Mouse (Mus musculus): ENCODE measurements around the gene Tpp1.

The Tpp1 gene

DNA sequence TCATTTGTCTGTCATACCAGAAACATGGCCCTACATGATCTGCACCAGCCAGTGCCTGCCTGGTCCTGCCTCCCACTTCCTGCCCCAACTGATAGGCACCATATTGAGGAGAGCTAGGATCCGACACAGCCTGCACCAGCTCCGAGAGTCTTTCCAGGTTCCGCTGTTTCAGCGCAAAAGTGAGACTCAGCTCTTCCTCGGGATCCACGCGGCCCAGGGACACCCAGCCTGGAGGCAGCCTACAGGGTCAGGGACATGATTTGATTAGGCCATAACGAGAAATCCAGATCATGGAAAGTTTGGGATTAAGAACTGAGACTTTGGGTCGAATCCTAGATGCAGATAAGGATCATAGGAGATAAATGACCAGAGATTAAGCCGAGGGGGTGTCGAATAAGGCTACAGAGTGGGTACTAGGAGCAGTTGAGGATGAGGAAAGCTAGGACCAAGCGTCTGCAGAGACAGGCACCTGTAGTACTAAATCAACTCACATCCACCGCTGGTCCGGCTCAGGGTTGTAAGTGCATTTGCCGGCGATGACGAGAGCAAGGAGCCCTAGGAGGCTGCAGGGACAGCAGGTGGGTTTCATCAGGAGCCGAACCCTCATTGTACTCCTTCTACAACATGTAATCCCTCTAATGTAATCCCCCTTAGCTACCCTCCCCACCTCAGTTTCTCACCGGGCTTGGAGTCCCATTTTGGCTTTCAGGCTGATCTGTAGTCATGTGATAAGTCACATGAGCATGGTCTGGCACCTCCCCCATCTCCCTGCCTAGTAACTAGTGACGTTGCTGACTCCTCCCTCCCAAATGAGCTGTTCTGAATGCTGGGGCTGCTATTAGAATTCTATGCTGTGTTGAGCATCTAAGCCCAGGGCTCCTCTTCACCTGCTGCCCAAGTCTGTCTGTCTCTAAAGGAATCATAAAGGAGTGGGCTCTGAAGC lies at the start of gene Tpp1:
Tpp1 (minus strand) TSS at position 745 of the 943 bp plus-strand sequence.
- DNase-seq (ENCODE audit: low spot score): peak; percentile 93

DNA sequence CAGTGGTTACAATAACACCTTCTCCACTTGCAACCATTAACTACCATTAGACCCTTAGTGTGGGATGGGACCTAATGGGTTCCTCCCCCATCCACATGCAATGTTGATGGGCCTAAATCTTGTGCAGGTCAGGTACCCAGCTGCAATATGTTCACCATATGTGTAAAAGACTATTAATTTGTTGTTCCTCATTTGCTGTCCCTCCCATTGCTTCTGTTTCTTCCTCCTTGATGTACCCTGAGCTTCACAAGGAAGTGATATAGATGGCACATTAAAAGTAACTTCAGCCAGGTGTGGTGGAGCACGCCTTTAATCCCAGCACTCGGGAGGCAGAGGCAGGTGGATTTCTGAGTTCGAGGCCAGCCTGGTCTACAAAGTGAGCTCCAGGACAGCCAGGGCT lies 44.9 kb upstream of the Tpp1 start:
- DNase-seq (ENCODE audit: low spot score): no peak

DNA sequence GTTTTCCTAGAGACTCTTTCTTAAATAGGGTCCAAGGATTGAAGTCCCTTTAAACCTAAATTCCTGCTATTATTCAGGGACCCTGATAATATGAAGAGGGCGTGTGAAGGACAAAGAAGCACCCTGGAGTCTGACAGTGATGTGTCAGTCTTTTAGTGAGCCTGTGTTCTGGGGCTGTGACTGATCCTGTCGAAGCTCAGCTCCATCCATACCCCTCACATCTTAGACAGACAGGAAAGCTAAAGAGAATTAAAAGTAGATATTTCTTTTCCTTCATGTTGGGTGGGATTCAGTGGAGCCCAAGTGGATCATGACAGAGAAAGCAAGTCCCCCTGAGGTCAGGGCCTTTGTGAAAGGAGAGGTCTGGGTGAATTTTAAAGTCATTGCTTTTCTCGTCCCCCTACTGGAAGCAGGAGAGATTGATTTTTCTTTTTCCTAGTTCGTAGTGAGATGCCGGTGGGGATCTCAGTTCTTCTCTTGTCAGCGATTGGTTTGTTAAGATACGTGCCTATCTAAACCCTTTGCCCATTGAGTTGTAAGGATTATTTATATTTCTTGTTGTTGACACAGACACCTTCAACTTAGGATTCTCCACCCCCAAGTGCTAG lies 43.8 kb upstream of the Tpp1 start:
- no peak for DNase-seq (ENCODE audit: low spot score)

DNA sequence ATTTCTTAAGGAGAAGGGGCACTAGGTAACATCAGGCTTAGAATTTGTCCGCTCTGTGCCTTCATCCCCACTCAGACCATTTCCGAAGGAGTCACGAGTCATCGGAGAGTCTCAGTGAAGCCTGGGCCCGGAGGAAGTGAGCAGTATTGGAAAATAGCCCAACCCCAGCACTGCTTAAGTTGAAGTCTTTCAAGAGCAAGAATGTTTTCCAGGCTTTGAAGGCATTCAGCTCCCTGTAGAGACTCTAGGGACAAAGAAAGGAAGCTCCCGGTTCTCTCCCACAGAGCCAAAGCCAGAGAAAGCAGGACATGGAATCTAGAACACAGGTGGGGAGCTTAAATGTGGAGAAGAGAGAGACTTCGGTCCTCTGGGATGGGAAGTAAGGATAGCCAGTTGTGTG lies 41.7 kb upstream of the Tpp1 start:
- no peak for DNase-seq (ENCODE audit: low spot score)

DNA sequence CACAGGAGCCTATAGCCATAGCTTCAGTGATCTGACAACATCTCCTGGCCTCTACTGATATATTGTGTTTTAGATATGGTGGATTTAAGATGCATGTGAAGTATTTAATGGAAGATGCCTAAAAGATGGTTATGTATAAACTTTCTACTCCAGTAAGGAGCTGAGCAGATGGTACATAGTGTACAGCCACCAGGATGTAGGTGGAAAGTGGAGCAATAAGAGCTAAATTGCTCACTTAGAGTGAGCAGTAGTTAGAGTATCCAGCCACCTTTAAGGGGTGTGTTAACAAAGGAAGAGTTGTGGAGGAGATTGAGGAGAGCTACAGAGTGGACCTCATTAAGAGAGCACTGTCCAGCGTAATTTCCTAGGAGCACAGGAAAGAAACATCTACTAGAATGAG lies 39.1 kb upstream of the Tpp1 start:
- DNase-seq (ENCODE audit: low spot score): no peak

DNA sequence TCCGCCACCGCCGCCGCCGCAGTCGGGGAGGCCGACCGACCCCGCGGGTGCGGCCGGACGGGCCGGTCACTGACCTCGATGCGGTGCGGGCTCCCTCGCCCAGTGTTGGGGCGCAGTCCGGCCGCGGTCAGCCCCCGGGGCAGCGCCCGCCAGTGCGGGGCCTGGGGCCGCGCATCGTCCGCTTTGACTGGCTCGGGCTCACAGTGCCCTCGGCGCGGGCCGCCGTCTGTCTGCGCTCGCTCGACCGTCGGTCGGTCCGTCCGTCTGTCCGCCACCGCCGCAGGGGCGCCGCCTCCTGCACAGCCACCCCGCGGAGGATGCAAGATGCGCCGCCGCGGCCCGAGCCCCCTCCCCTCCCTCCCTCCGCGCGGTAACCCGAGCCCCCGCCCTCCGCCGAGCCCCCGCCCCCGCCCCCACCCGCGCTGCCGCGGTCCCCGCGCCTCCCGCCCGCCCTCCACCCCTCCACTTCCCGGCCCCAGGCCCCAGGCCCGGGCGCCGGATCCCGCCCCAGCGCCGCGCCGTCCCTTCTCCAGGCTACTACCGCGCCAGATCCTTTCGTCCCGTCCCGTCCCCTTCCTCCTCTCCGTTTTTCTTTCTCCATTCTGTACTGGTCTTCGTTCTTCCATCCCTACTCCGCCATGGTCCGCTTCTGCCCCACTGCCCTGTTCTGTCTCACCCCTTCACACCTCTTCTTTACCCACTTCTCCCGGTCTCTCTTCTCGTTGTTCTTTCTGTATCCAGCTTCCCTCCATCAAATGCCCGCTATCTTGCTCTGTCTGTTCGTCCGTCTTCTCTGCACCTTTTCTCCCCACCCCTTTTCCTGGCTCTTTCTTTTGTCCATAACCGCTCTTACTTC lies 35.5 kb upstream of the Tpp1 start, which contains the start of gene Dchs1:
Dchs1 (minus strand) TSS at position 370 of the 856 bp plus-strand sequence.
- DNase-seq (ENCODE audit: low spot score): no peak

DNA sequence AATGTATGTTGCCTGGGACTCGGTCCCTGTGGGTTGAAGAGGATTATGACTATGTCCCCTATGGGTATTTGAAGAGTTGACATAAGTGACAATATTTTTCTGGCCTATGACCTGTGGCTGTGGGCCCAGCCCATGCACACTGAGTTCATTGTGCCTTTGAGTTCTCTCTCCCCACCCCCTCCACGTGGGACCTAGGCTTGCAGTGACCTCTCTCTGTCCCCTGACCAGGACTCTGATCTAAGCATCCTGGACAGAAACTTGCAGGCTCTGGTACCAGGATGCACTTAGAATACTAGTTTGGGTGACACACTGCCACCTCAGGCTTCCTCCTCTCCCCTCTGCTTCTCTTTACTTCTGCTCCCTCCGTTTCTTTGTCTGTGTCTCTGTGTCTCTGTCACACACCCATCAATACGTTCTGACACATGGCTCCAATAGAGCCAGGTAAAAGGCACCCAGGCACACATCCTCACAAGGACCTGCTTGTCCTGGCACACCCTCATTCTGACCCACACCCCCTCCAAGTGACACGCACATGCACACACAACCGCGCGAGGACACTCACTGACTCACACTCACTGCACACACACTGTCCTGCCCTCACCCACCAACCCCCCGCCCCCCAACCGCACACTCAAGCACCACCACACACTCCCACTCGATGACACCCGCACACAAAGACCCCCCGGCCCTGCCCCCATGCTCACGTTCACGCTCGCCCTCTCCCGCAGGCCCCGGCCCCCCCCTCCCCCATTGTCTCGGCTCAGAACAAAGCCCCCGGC lies 34.7 kb upstream of the Tpp1 start:
- no peak for DNase-seq (ENCODE audit: low spot score)

DNA sequence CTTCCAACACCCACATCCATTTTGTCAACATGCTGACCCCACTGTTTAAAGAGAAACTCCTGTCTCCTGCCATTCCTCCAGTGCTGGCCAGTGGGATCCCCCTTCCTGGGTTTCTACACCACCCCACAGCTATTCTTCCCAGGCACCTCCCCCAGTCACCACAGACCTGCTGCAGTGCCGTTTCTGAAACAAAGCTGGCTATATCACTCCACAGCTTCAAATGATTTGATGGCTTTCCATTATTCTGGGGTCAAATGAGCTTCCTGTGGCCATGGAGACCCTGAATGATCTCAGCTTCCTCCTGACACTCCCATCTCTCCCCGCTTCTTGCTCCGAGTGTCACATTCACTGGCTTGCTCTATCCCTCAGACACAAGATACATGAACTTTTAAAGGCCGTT lies 32.5 kb upstream of the Tpp1 start:
- no peak for DNase-seq (ENCODE audit: low spot score)

DNA sequence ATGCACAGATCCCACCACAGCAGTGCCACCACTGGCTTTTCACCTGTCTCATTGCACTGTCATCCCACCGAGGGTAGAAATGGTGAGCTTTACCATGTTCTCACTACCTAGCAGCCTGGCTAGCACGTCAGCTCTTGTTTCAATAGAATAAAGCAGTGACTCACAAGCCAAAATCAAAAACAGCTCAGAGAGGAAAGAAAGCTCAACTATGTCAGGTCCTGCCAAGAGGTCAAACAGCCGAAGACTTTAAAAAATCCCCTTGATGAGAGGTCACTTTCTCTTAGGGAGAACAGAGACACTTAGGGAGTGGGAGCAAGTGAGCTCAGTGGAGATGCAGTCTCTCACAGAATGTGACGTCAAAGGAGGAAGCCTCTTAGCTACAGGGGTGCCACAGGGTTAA lies 31.8 kb upstream of the Tpp1 start:
- no peak for DNase-seq (ENCODE audit: low spot score)

DNA sequence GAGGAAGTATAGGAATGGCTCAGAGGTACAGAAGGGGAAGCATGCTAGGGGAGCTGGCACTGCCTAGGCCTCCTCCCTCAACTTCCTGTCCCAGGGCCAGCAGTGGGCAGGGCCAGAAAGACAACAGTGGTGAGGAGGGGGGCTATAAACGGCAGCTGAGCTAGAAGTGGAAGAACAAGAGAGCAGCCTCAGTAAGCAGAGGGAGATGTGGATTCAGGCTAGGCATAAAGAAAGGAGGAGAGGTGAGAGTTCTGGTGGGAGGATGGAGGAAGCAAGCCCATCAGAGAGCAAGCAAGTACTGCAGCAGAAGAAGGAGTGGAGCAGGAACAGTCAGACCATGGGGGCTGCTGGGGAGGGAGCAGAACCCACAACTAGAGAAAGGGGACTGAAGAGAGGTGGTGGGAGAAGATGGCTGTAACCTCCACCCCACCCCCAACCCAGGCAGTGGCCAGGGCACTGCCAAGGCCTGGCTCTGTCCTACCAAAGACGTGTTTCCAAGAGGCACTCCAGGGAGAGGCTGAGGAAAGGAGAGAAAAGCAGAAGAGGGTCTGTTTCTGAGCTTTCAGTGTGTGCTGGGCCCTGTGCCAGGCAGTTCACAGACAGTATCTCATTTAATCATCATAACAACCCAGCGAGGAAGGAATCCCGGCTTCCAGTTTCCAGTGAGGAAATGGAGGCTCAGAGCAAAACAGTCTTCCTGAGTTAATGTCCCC lies 26.7 kb upstream of the Tpp1 start:
- no peak for DNase-seq (ENCODE audit: low spot score)

DNA sequence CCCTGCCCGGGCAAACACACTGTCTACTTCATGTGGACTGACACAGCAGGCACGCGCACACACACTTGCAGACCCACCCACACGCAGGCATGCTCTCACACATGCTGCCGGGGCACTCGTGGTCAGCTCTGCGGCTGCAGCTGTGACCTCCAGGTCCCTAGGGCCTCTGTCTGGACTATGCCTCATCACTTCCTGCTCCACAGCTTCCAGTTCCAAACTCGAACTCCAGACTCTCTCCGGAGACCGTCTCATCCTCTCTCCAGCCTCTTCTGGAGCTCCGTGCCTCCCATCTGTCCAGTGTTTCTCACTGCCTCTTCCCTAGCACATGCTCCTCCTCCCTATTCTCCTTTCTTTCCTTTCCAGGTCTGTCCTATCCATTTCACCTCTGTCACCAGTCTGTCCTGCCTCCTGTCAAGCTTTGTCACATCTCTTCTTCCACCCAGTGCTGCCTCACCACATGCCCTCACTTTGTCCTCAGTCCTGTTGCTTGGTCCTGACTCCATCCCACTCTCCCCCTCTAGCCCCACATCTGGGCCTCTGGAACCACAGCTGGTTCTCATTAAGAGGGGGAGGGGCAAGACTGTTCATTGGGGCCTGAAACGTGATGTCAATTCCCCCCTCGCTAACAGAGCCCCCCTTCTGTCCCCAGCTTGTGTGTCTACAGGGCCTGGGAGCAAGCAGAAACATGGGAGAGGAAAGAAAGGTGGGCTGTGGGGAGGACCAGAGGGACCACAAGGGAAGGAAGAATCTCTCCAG lies 25.9 kb upstream of the Tpp1 start:
- DNase-seq (ENCODE audit: low spot score): no peak

DNA sequence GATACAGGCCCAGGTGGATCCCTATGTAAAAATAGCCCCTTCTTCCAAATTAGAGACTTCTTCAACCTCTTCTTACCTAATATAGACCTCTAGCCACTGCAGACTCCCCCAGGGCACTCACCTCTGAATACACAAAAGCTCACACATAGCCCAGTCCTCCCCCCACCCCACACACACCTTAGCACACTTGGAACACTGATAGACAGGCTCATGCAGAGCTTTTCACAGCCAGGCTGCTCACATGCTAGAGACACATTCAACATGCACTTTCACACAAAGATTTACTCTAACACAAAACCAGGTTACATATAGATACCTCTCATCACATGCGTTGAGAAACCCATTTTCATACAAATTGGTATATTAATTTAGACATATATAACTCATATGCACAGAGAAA lies 25.3 kb upstream of the Tpp1 start:
- DNase-seq (ENCODE audit: low spot score): no peak

DNA sequence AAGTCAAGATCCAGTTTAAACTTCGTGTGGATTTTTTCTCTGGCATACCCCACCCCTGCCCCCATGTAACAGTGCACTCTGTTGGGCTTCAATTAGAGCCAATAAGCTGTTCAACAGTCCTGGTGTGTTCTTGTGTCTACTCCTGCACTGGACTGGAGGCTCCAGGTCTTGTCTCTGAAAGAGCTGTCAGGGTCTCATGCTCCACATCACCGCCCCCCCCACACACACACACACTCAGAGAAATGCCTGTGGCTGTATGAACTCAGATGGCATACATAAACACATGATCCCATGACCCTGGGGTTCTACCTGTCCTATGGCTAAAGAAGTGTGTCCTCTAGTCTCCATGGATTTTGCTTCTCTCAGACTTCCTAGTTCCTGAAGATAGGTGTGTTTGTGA lies 24.0 kb upstream of the Tpp1 start:
- no peak for DNase-seq (ENCODE audit: low spot score)

DNA sequence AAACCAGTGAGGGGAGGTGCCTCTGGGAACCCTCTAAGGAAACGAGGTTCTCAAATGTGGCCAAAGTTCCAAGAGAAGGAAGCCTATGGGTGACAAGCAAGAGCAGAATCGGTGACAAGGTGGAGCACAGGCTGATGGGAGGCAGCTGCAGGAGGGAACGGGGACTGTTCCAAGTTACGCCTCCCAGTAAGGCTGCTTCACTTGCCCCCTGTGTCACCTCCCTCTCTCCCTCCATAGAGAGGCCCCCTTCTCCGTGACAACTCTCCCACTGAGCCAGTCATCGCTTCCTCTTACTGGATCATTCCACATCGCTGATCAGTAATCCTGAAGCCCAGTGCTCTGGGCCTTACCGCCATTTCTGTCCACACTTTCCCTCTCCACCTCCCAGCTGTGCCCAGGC lies 22.6 kb upstream of the Tpp1 start:
- DNase-seq (ENCODE audit: low spot score): no peak

DNA sequence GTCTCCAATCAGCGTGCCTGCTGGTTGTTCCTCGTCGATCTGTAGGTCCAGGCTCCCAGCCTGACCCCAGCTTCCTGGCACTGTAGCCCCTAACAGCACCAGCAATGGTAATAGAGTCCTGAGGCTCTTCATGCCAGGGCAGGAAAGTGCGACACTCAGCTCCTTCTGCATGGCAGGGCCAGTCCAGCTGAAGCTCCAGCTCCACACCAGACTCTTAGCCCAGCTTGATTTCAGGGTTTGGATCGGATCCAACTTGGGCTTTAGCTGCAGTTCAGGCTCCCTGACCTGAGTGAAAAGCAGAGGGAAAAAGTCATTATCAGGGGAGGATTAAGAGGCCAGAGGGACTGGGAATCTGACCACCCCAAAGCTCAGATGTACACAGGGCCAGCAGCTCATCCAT lies 21.0 kb upstream of the Tpp1 start:
- DNase-seq (ENCODE audit: low spot score): no peak

DNA sequence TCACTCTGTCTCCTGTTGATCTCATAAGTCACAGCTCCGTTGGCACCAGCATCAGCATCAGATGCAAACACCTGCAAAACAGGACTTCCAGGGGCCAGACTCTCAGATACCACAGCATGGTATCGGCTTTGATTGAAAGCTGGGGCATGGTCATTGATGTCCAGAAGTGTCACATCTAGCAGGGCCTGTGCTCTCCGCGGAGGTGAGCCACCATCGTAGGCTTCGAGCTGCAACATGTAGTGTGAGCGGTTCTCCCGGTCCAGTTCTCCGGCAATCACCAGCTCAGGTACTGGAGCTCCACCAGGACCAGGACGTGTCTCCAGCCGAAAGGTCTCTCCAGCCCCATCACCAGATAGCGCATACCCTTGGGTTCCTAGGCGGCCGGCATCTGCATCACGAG lies 20.3 kb upstream of the Tpp1 start:
- DNase-seq (ENCODE audit: low spot score): no peak

DNA sequence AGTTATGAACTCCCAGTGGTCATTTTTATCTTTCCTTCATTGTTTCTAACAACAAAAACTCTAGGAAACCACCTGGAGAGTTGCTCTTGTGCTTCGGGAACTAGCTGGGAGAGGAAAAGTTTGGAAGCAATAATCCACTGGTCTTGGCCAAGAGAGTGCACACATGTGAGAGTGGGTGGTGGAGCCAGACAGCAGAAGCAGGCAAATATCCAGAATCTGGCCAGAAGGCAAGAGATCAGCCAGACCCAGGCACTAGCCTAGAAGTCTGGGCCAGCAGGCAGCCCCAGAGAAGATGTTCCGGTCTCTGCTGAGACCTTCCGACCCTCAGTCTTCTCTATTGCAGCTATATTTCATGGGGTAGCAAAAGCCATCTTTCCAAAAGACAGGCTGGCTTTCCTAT lies 17.9 kb upstream of the Tpp1 start:
- no peak for DNase-seq (ENCODE audit: low spot score)

DNA sequence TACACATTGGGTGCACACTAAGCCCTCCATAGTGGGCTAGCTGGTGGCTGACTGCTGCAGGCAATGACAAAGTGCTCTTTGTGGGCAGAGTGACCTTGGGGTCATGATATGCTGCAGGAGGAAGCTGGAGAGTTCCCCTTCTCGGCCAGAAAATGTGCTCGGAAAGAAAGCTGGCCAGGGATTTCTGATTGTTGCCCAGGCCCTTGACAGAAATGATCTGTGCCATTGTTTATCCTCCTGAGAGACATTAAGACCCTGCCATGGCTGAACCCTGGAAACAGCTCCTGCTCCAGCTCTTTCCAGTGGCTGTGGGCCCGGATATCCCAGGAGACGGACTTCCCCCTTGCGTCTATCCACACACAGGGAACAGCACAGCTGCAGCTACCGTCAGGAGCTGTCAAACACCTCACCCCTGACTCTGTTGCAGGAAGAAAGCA lies 15.7 kb upstream of the Tpp1 start:
- DNase-seq (ENCODE audit: low spot score): no peak

DNA sequence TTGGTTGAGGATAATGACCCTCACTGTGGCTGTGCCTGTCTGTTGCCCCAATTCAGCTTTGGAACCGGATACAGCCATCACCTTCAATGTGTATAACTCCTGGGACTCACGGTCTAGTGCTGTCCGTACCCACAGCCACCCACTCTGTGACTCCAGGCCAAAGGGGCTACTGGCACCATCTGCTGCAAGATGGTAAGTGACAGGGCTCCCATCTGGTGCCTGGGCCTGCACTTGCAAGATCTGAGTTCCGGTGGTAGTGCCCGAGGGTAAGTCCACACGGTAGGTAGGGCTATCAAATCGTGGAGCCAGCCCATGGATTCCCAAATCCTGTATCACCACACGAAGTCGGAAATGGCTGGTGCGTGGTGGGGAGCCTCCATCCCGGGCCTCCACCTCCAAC lies 12.3 kb upstream of the Tpp1 start:
- DNase-seq (ENCODE audit: low spot score): no peak

DNA sequence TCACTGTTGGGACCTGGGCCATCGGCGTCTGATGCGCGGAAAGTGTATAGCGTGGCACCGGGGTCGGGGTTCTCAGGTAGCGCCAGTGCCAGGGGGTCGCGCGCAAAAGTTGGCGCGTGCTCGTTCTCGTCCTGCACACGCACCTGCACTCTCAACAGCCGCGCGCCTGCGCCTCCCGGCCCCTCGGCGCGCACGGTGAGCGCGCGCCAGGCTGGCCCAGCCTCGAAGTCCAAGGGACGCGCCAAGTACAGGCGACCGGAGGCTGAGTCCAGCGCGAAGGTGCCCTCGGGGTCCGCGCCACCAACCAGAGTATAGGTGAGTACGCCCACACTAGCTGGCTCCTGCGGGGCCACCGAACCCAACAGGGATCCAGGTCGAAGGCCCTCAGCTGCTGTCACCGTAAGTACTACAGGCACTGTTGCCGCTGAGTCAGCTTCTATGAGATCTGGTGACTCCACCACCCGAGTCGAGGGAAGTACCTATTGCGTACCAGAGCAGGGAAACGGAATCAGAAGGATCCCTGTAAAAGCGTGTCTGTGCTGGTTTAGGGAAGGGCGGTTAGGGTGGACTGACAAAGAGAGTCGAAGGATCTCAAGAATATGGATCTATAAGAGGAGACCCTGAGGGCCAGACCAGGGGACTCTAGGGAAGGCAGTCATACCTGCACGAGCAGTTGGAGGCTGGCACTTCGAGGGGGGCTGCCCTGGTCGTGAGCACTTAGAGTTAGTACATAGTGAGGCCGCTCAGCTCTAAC lies 10.7 kb upstream of the Tpp1 start:
- DNase-seq (ENCODE audit: low spot score): no peak

Measured in c-Kit-positive CD71-positive TER-119-positive erythroid progenitor cells, embryonic 14.5 days (primary cell).